Mouse (Mus musculus) bone marrow macrophage, adult 2 months (primary cell): ENCODE results near the gene Radil.

Experiments used
- CTCF ChIP-seq: IDR thresholded peaks from 2 replicates; pipeline ENCODE4 v1.5.1; 2012; ENCODE audit warnings: low read depth, mild to moderate bottlenecking, low read length, moderate library complexity
- POLR2A ChIP-seq: IDR thresholded peaks from 2 replicates; pipeline ENCODE4 v1.6.1; 2012; ENCODE audit warnings: mild to moderate bottlenecking, low read depth, low read length, borderline replicate concordance

- TF ChIP-seq CTCF (no peak), POLR2A (no peak)
These were observed 1.5 kb downstream of the Radil start for GRCm38 (mm10) chr5:142549441-142549840.
